Mouse (Mus musculus) lung, embryonic 14.5 days (tissue): ENCODE measurements at regions not wholly inside any gene's neighbourhood (a gene's known extent, or its start where the extent isn't known, plus 50 kb on each side); places are given as distances from the start of the nearest gene placed in this dataset.
A peak's percentile ranks its signal among the peaks of the same experiment; 100 is the strongest.

Experiments
- ATAC-seq: fragments of 200-750 bp; cut with Nextera tagmentation; 2 replicates; pipeline ENCODE4 v1.8.0; 2017; ENCODE audit warnings: mild to moderate bottlenecking, moderate TSS enrichment, moderate library complexity; ENCODE audit not compliant: insufficient read depth
- DNase-seq: peaks from one replicate; pipeline ENCODE4 v3.0.0-alpha.2; 2015
- H3K27ac ChIP-seq: fragments of 300-500 bp; sonication (generic); 2 replicates; pipeline ENCODE4 v1.5.1; 2014; ENCODE audit warnings: low read depth, mild to moderate bottlenecking, moderate library complexity
- H3K27me3 ChIP-seq: fragments of 300-500 bp; sonication (generic); 2 replicates; pipeline ENCODE4 v1.6.1; 2014; ENCODE audit warnings: low read length, control low read depth; ENCODE audit not compliant: insufficient read depth
- H3K36me3 ChIP-seq: fragments of 300-500 bp; sonication (generic); 2 replicates; pipeline ENCODE4 v1.6.1; 2014; ENCODE audit warnings: control low read depth; ENCODE audit not compliant: insufficient read depth
- H3K4me1 ChIP-seq: fragments of 300-500 bp; sonication (generic); 2 replicates; pipeline ENCODE4 v1.6.1; 2014; ENCODE audit warnings: antibody characterized with exemption, control low read depth; ENCODE audit not compliant: insufficient read depth
- H3K4me2 ChIP-seq: fragments of 300-500 bp; sonication (generic); 2 replicates; pipeline ENCODE4 v1.6.1; 2014; ENCODE audit warnings: mild to moderate bottlenecking
- H3K4me3 ChIP-seq: fragments of 300-500 bp; sonication (generic); 2 replicates; pipeline ENCODE4 v1.5.1; 2014; ENCODE audit warnings: low read depth, low read length
- H3K9ac ChIP-seq: fragments of 300-500 bp; sonication (generic); 2 replicates; pipeline ENCODE4 v1.6.1; 2014
- H3K9me3 ChIP-seq: fragments of 300-500 bp; sonication (generic); 2 replicates; pipeline ENCODE4 v1.6.1; 2016; ENCODE audit warnings: low read depth, low read length, control low read depth
- CTCF ChIP-seq: IDR thresholded peaks from 2 replicates; pipeline ENCODE4 v1.5.1; 2016; ENCODE audit warnings: antibody characterized with exemption, low read depth
- WGBS: fragments of 180-500 bp; shearing (Covaris S2); extraction: QIAGEN DNeasy Blood & Tissue Kit; methylation state at CpG from one replicate; pipeline ENCODE4 v1.1.7; 2014; 5-methylcytosine and 5-hydroxymethylcytosine counted together

GRCm38 (mm10) chr2:23668117-23668516, 96.2 kb upstream of the Spopl start:
- WGBS, result 48% methylated on average over 2 of the region's 2 CpGs
- no peak for ATAC-seq
- Histone ChIP-seq H3K36me3 (no peaks in the 10 kb centered on the region), H3K27me3 (no peaks in the 10 kb centered on the region), H3K9me3 (no peaks in the 10 kb centered on the region), H3K27ac (no peak overlapping the region), H3K4me2 (no peak overlapping the region), H3K4me1 (no peaks in the 10 kb centered on the region), H3K9ac (no peak overlapping the region), H3K4me3 (no peak overlapping the region)
- DNase-seq, result peak; percentile 8
- no peak for TF ChIP-seq CTCF

- no peak overlapping the region for H3K27ac ChIP-seq
- no peaks in the 10 kb centered on the region for H3K9me3 ChIP-seq
- no peak overlapping the region for H3K4me2 ChIP-seq
- H3K4me3 ChIP-seq, result no peak overlapping the region
- no peak for TF ChIP-seq CTCF
- DNase-seq, result no peak
- no peak for ATAC-seq
- no peaks in the 10 kb centered on the region for H3K4me1 ChIP-seq
- H3K36me3 ChIP-seq, result no peaks in the 10 kb centered on the region
- H3K9ac ChIP-seq, result no peak overlapping the region
- H3K27me3 ChIP-seq, result no peaks in the 10 kb centered on the region
These were observed 94.2 kb upstream of the Spopl start for GRCm38 (mm10) chr2:23666081-23666480.
